Mouse (Mus musculus): Measurements from ENCODE around the gene Rubcn. TPM values are rescaled to one million over a fixed set of nuclear protein-coding genes. Genes with fewer than 3 reads are reported as not detected.

Rubcn gene
- total RNA-seq, 1 experiment from 2014 or later, result 120 TPM

DNA sequence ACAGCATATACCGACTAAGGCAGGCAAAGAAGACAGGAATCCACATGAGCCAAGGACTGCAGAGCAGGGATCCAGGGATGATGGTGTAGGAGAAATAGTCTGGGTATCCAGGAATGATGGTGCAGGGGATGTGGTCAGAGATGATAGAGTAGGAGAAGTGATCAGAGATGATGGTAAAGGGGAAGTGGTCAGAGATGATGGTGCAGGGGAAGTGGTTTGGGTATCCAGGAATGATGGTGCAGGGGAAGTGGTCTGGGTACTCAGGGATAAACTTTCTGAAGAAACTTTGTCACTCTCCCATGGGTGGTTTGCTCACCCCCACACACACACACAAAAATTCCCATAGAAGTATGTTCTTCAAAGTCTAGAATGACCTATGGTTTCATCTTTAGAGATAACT is 82.4 kb downstream of the Rubcn start:
- ATAC-seq (ENCODE audit: extremely low read depth, insufficient number of reproducible peaks, low FRiP score, poor library complexity, severe bottlenecking), result no peak

DNA sequence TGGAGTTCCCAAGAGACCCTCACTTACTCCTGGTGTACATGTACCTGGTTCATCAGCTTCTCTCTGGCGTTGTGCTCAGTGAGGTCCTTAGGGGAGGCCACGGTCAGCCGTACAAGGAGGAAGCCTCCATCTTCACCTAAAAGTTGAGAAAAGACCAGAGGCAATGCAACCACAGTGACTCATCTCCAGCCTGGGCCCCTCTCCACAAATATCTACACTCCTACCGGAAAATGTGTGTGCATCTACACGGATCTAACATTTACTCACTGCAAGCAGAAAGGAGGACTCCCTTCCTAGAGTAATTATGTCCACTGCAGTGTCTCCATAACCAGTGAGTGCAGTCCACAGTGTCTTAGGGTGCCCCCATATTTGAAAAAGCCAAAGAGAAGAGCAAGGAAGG is 87.5 kb downstream of the Rubcn start:
- no peak for ATAC-seq (ENCODE audit: extremely low read depth, insufficient number of reproducible peaks, low FRiP score, poor library complexity, severe bottlenecking)

DNA sequence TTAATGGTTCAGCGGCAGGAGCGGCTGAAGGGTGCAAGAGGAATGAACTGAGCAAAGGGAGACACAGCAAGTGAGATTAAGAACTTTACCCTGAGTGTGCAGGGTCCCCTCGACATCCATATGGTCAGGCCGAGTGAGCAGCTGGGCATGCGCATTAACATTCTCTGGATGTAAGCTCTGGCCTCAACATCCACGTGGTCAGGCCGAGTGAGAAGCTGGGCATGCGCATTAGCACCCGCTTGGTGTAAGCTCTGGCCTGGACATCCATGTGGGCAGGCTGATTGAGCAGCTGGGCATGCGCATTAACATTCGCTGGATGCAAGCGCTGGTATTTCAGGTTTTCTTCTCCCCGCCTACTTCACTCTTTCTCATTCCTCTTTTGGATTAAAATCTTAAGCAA is 92.7 kb downstream of the Rubcn start:
- ATAC-seq (ENCODE audit: extremely low read depth, insufficient number of reproducible peaks, low FRiP score, poor library complexity, severe bottlenecking), result no peak

DNA sequence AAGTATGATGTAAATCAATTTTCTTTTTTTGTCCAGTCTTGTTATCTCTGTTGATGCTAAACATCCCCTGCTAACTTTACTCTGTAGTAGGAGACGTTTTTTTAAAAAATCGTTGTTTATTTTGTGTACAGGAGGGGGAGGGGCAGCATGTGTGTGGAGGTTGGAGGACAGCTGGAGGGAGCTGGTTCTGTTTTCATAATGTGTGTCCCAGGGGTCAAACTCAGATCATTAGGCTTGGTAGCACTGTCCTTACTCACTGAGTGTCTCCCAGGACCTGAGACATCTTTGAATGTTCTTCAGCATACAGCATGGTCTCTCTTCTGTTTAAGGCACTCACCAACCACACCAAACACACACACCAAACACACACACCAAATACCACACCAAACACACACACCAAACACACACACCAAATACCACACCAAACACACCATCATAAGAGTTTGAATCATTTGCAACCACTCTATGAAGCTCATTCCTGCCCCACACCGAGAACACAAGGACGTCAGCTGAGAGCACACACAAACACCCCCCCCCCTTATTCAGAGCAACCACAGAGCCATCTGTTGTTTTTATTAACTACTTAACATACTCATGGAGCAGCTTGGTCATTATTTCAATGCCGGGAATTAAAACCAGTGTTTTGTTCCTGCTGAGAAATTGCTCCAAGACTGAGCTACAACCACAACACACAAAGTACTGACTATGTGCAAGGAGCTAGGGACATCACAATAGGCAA is 94.1 kb downstream of the Rubcn start:
- no peak for ATAC-seq (ENCODE audit: extremely low read depth, insufficient number of reproducible peaks, low FRiP score, poor library complexity, severe bottlenecking)

DNA sequence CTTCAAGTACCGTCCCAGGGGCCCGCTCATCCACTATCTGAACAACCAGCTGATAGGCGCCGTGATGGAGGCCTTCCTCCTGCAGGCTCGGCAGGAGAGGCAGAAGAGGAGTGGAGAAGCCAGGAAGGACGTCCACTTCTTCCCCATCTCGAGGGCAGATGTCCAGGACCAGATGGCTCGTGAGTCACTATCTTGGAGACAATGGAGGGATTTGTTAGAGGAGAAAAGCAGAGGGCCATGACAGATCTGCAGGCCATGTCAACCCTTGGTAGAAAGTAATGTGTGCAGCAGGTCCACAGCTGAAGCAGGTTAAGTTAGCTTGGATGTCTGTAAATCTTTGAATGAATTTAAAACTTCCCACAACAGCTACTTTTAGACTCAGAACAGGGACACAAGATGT is 98.6 kb downstream of the Rubcn start:
- no peak for ATAC-seq (ENCODE audit: extremely low read depth, insufficient number of reproducible peaks, low FRiP score, poor library complexity, severe bottlenecking)

DNA sequence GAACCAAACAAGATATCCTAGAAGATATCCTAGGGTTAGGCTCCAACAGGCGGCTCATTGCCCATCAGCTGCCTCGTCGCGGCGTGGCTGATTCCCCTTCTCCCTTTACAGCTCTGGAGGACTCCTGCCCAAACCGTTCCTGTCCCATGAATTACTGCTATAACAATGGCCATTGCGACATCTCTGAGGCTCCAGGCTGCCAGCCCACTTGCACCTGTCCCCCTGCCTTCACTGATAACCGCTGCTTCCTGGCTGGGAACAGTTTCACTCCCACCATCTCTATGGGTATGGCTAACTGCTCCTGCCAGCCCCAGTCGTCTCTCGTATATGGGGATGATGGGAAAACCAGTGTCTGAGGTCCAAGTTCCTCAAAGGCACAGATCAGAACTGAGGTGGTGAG is 100.9 kb downstream of the Rubcn start:
- no peak for ATAC-seq (ENCODE audit: extremely low read depth, insufficient number of reproducible peaks, low FRiP score, poor library complexity, severe bottlenecking)

Other genes with a start within 250 kb of the Rubcn start
- gene Tnk2, start 233.9 kb downstream of the Rubcn start, total RNA-seq (2017), result 26.4 and 29.8 TPM in 2 replicates
- gene Muc4, start 141.9 kb downstream of the Rubcn start, total RNA-seq (2017), result 11.8 and 14.4 TPM in 2 replicates
- gene Muc20, start 80.3 kb downstream of the Rubcn start, total RNA-seq (2017), result 0.49 and 0.93 TPM in 2 replicates
- not detected in 2 replicates for gene Smbd1, start 67.3 kb downstream of the Rubcn start, total RNA-seq (2017)
- gene Fyttd1, start 266 bp downstream of the Rubcn start, total RNA-seq (2017), result 77.2 and 90.9 TPM in 2 replicates
- gene Lrch3, start 36.3 kb upstream of the Rubcn start, total RNA-seq (2017), result 64.3 and 67.0 TPM in 2 replicates
- gene Iqcg, start 178.5 kb upstream of the Rubcn start, total RNA-seq (2017), result 0.61 and 0.70 TPM in 2 replicates
- gene Rpl35a, start 178.7 kb upstream of the Rubcn start, total RNA-seq (2017), result 1,140 and 1,232 TPM in 2 replicates
- gene Lmln, start 184.8 kb upstream of the Rubcn start, total RNA-seq (2017), result 0.70 and 1.6 TPM in 2 replicates

Data from neutrophil, adult 5-6 weeks (primary cell).